Comparison of ENCODE assay signal across 8 mouse cellular contexts in genomic region chr6:140423846-140424200, GRCm38 (mm10). TPM values are rescaled to one million over a fixed set of nuclear protein-coding genes. Genes with fewer than 3 reads are reported as not detected.
DNase-seq lines count a peak whose midpoint lies in the region; ATAC-seq and TF ChIP-seq lines count a peak whose summit lies in the region.

Gene Plekha5 (plus strand): TSS chr6:140424054.

- no peak for DNase-seq in cerebellum, adult 11-12 months
- DNase-seq in c-Kit-positive CD71-positive TER-119-negative erythroid progenitor cells, embryonic 14.5 days (ENCODE audit: low read depth), result peak; percentile 28
- peak; percentile 82 for DNase-seq in gastrocnemius, adult 2 months
- DNase-seq in left cerebral cortex, postnatal 10 days (ENCODE audit: extremely low spot score in 1 of 2, low spot score in 2 of 2), result peak; percentile 13 to 77
- peak; percentile 21 to 34 for DNase-seq in right cerebral cortex, postnatal 36 days (ENCODE audit: low spot score in 2 of 2)

- no peak for TF ChIP-seq CTCF in gastrocnemius, adult 2 months (IDR thresholded peaks at IDR 0.05)

- WGBS in hindbrain, embryonic 15.5 days, result under 1% methylated on average over 39 of the region's 65 CpGs

- H3K9ac ChIP-seq in hindbrain, embryonic 15.5 days, result peak within 1 kb of the TSS; percentile 99

- no peaks in the 10 kb centered on the region for H3K27me3 ChIP-seq in hindbrain, embryonic 15.5 days
- H3K27me3 ChIP-seq in megakaryocyte, embryonic 14.5 days (replicated peaks), result peaks cover 13% of the 10 kb centered on the region

- H3K36me3 ChIP-seq in hindbrain, embryonic 15.5 days, result 0 out of 2 replicates have a peak, but pooled peaks cover under 1% of the 10 kb centered on the region
- peaks cover 7% of the 10 kb centered on the region for H3K36me3 ChIP-seq in megakaryocyte, embryonic 14.5 days (replicated peaks; ENCODE audit: low read length)

- intact Hi-C loops in gastrocnemius, adult 2 months (cut with DNase I), result no loop called here
- intact Hi-C loops in left cerebral cortex, postnatal 10 days (cut with DNase I), result loop anchor here (5.0 to 10.0 kb wide), 3 partner anchors 142 to 829 kb away; no protein-coding TSS in a partner anchor

- peak within 1 kb of the TSS; percentile 88 for H3K27ac ChIP-seq in gastrocnemius, adult 2 months
- peak within 1 kb of the TSS; percentile 96 for H3K27ac ChIP-seq in hindbrain, embryonic 15.5 days (replicated peaks)

- peaks cover 40% of the 10 kb centered on the region for H3K4me1 ChIP-seq in hindbrain, embryonic 15.5 days (replicated peaks)
- peaks cover 18% of the 10 kb centered on the region for H3K4me1 ChIP-seq in megakaryocyte, embryonic 14.5 days

- peak within 1 kb of the TSS; percentile 92 for H3K4me3 ChIP-seq in gastrocnemius, adult 2 months
- peak within 1 kb of the TSS; percentile 98 for H3K4me3 ChIP-seq in hindbrain, embryonic 15.5 days
- H3K4me3 ChIP-seq in megakaryocyte, embryonic 14.5 days (replicated peaks), result peak within 1 kb of the TSS; percentile 95

- ATAC-seq in cerebellum, adult (ENCODE audit: insufficient number of reproducible peaks, low FRiP score, low TSS enrichment), result peak; percentile 87
- ATAC-seq in hindbrain, embryonic 15.5 days (ENCODE audit: low FRiP score, low read depth), result peak; percentile 90

- H3K4me2 ChIP-seq in hindbrain, embryonic 15.5 days, result peak within 1 kb of the TSS; percentile 65

- H3K9me3 ChIP-seq in hindbrain, embryonic 15.5 days, result no peaks in the 10 kb centered on the region
- peaks cover 7% of the 10 kb centered on the region; the same call in 1 of the 2 replicates for H3K9me3 ChIP-seq in megakaryocyte, embryonic 14.5 days

RNA-seq across cellular contexts. Expression of gene Plekha5, which starts in this region (rescaled TPM):
- 10 to 100 TPM in 1 of 2 experiments, 1 to 10 TPM in 1; 10.0 to 12.9 TPM for total RNA-seq in gastrocnemius, adult 2 months (2021)
- 38.1 and 40.3 TPM in 2 replicates for polyA plus RNA-seq in hindbrain, embryonic 15.5 days (2015; fragmentation: Nextera tagmentation; extraction: Ambion mirVana)
- 10 to 100 TPM; 76.4 to 79.1 TPM for total RNA-seq in left cerebral cortex, postnatal 10 days (2021)
- 1.9 and 2.2 TPM in 2 replicates for polyA plus RNA-seq in megakaryocyte, embryonic 14.5 days (2012; ENCODE audit: insufficient read depth, low replicate concordance)

Comparison
In these comparisons a context has a peak if more than half of its experiments do, and no peak if none do; other contexts are left out.
1. RNA of gene Plekha5 (total RNA-seq): 76.4 to 79.1 TPM in left cerebral cortex, postnatal 10 days; 10.0 to 12.9 TPM in gastrocnemius, adult 2 months; every median in the first group is over 4 times any median in the second.
2. RNA of gene Plekha5 (polyA plus RNA-seq): 38.1 to 40.3 TPM in hindbrain, embryonic 15.5 days; 1.9 to 2.2 TPM in megakaryocyte, embryonic 14.5 days; every median in the first group is over 10 times any median in the second.
3. Peak in every context shown above with its lines, with median percentiles within 50 percentile points of each other: H3K4me3 ChIP-seq.